11 mouse cellular contexts compared by ENCODE assay signal in the genomic region with DNA sequence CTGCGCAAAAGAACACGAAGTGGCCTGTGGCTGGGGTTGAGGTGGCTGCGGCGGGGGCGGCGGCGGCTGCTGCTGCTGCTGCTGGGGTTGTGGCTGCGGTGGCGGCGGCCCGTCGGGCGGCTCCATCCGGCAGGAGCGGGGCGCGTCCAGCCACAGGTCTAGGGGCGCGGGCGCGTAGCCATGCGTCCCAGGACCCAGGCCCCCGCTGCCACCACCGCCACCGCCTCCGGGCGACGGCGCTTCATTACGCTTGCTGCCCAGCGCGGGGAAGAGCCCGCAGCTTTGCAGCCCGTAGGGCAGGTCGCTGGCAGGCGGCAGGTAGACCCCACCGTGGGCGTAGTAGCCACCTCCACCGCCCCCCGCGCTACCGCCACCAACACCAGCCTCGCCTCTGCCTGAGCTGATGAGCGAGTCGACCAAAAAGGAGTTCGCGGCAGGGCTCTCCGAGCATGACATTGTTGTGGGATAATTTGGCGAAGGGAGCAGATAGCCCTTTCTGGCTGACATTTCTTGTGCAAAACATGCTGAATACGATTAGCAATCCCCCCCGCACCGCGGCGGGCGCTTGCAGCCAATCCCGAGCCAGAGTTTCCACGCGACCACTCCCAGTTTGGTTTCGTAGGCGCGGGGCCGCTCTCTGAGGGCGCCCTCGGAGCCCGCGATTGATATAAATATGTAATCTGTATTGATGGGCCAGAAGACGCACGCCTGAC. TPM values are rescaled to one million over a fixed set of nuclear protein-coding genes. Genes with fewer than 3 reads are reported as not detected.
DNase-seq lines count a peak whose midpoint lies in the region; ATAC-seq and TF ChIP-seq lines count a peak whose summit lies in the region.
"Had no signal": no experiment of that assay in that cellular context is flagged by ENCODE, and none has a peak within 500 bp of the region (broad histone marks: within the 10 kb centered on the region; RNA-seq: fewer than 3 reads in every experiment).

No protein-coding gene starts in this region.

- no peak overlapping the region for H3K9ac ChIP-seq in stomach, embryonic 14.5 days (replicated peaks; ENCODE audit: low read depth, low read length)
- no peak overlapping the region for H3K9ac ChIP-seq in stomach, postnatal 0 days (ENCODE audit: low read length)
- H3K9ac ChIP-seq: midbrain, embryonic 12.5 days had no signal

- H3K27me3 ChIP-seq in stomach, embryonic 14.5 days (ENCODE audit: control insufficient read depth, insufficient read depth, low read length) = peaks cover 64% of the 10 kb centered on the region
- peaks cover 51% of the 10 kb centered on the region for H3K27me3 ChIP-seq in stomach, postnatal 0 days (ENCODE audit: control insufficient read depth, insufficient read depth, low read length)

- 0 out of 2 replicates have a peak, but pooled peaks cover 3% of the 10 kb centered on the region for H3K4me1 ChIP-seq in stomach, embryonic 14.5 days (ENCODE audit: control insufficient read depth, insufficient read depth, low read length)
- H3K4me1 ChIP-seq in stomach, postnatal 0 days (replicated peaks; ENCODE audit: control insufficient read depth, insufficient read depth) = no peaks in the 10 kb centered on the region
- H3K4me1 ChIP-seq: midbrain, embryonic 12.5 days had no signal

- no peak overlapping the region for H3K4me2 ChIP-seq in stomach, embryonic 14.5 days (replicated peaks; ENCODE audit: low read depth, low read length)
- no peak overlapping the region for H3K4me2 ChIP-seq in stomach, postnatal 0 days (replicated peaks; ENCODE audit: low read depth)
- H3K4me2 ChIP-seq: midbrain, embryonic 12.5 days had no signal

- DNase-seq in stomach, postnatal 0 days (ENCODE audit: low spot score) = no peak
- DNase-seq in gastrocnemius, adult 8-10 months (ENCODE audit: low spot score in 2 of 2) = peak; percentile 18 to 54
- DNase-seq in kidney, postnatal 25 days = peak; percentile 81 to 89
- DNase-seq in yolk sac, embryonic 10.5 days (ENCODE audit: low spot score) = peak; percentile 50
- no peak for DNase-seq in cerebellum, adult 9-10 months
- DNase-seq in layer of hippocampus, postnatal 14 days (ENCODE audit: low spot score in 2 of 2) = no peak
- DNase-seq: cerebellum, postnatal 10 days had no signal

- no peak for ATAC-seq in stomach, embryonic 14.5 days (ENCODE audit: insufficient number of reproducible peaks, insufficient read depth, low FRiP score, low read depth)
- ATAC-seq in stomach, postnatal 0 days (ENCODE audit: low FRiP score, low TSS enrichment) = no peak
- ATAC-seq: activated CD4-positive, CD25-positive, alpha-beta regulatory T cell, adult 4 months had no signal

- no peak for TF ChIP-seq EP300 in stomach, postnatal 0 days (optimal IDR thresholded peaks at IDR 0.05)

- H3K36me3 ChIP-seq in stomach, embryonic 14.5 days (ENCODE audit: control insufficient read depth, insufficient read depth, low read length) = no peaks in the 10 kb centered on the region
- H3K36me3 ChIP-seq in stomach, postnatal 0 days (ENCODE audit: control insufficient read depth, insufficient read depth, low read length) = no peaks in the 10 kb centered on the region
- H3K36me3 ChIP-seq: midbrain, embryonic 12.5 days had no signal

- TF ChIP-seq CTCF in stomach, postnatal 0 days (IDR thresholded peaks at IDR 0.05; ENCODE audit: low read depth) = no peak

- peak overlapping the region; percentile 8; the same call in 1 of the 2 replicates for H3K4me3 ChIP-seq in stomach, embryonic 14.5 days (ENCODE audit: low read depth, low read length)
- H3K4me3 ChIP-seq in stomach, postnatal 0 days (ENCODE audit: low read depth, low read length) = no peak overlapping the region
- H3K4me3 ChIP-seq: layer of hippocampus, adult 2 months; midbrain, embryonic 12.5 days had no signal

- 1% methylated on average over 64 of the region's 68 CpGs for WGBS in stomach, embryonic 14.5 days
- WGBS in stomach, postnatal 0 days = 2% methylated on average over 55 of the region's 68 CpGs

- H3K9me3 ChIP-seq in stomach, embryonic 14.5 days (ENCODE audit: control insufficient read depth, low read depth, low read length) = no peaks in the 10 kb centered on the region
- H3K9me3 ChIP-seq in stomach, postnatal 0 days (ENCODE audit: control insufficient read depth, low read length) = no peaks in the 10 kb centered on the region
- H3K9me3 ChIP-seq: midbrain, embryonic 12.5 days had no signal

- no peak overlapping the region for H3K27ac ChIP-seq in stomach, embryonic 14.5 days (ENCODE audit: low read length)
- no peak overlapping the region for H3K27ac ChIP-seq in stomach, postnatal 0 days (replicated peaks)
- H3K27ac ChIP-seq: layer of hippocampus, adult 2 months; midbrain, embryonic 12.5 days had no signal

RNA-seq across cellular contexts. Expression of gene Hoxa9, which starts 3.7 kb away (rescaled TPM):
- polyA plus RNA-seq in stomach, embryonic 14.5 days (2014; fragmentation: Nextera tagmentation; extraction: Ambion mirVana) = 1.5 and 1.9 TPM in 2 replicates
- polyA plus RNA-seq in stomach, postnatal 0 days (2015; fragmentation: Nextera tagmentation; extraction: Ambion mirVana) = 0.13 and 0.61 TPM in 2 replicates
- total RNA-seq in gastrocnemius, adult 8-10 months (2022) = 1 to 10 TPM; 5.2 to 8.3 (median 7.5) TPM
- not detected for total RNA-seq in layer of hippocampus, postnatal 14 days (2021)
- total RNA-seq: layer of hippocampus, adult 2 months had no signal
- polyA plus RNA-seq: midbrain, embryonic 12.5 days had no signal

RNA-seq across cellular contexts. Expression of gene Hoxa10, which starts 6.1 kb away (rescaled TPM):
- polyA plus RNA-seq in stomach, embryonic 14.5 days (2014; fragmentation: Nextera tagmentation; extraction: Ambion mirVana) = not detected in 2 replicates
- 0.06 TPM in 1 of 2 replicates, not detected in the other for polyA plus RNA-seq in stomach, postnatal 0 days (2015; fragmentation: Nextera tagmentation; extraction: Ambion mirVana)
- total RNA-seq in gastrocnemius, adult 8-10 months (2022) = 10 to 100 TPM; 14.5 to 15.2 (median 14.8) TPM
- total RNA-seq in layer of hippocampus, postnatal 14 days (2021) = not detected
- total RNA-seq: layer of hippocampus, adult 2 months had no signal
- polyA plus RNA-seq: activated CD4-positive, CD25-positive, alpha-beta regulatory T cell, adult 4 months; midbrain, embryonic 12.5 days had no signal

RNA-seq across cellular contexts. Expression of gene Hoxa11, which starts 11.0 kb away (rescaled TPM):
- not detected in 2 replicates for polyA plus RNA-seq in stomach, embryonic 14.5 days (2014; fragmentation: Nextera tagmentation; extraction: Ambion mirVana)
- polyA plus RNA-seq in stomach, postnatal 0 days (2015; fragmentation: Nextera tagmentation; extraction: Ambion mirVana) = not detected in 2 replicates
- total RNA-seq in gastrocnemius, adult 8-10 months (2022) = 1 to 10 TPM; 2.0 to 3.0 (median 2.9) TPM
- total RNA-seq in layer of hippocampus, postnatal 14 days (2021) = not detected
- total RNA-seq: layer of hippocampus, adult 2 months had no signal
- polyA plus RNA-seq: activated CD4-positive, CD25-positive, alpha-beta regulatory T cell, adult 4 months; midbrain, embryonic 12.5 days had no signal

RNA-seq across cellular contexts. Expression of gene Hoxa7, which starts 12.9 kb away (rescaled TPM):
- 13.7 and 13.9 TPM in 2 replicates for polyA plus RNA-seq in stomach, embryonic 14.5 days (2014; fragmentation: Nextera tagmentation; extraction: Ambion mirVana)
- polyA plus RNA-seq in stomach, postnatal 0 days (2015; fragmentation: Nextera tagmentation; extraction: Ambion mirVana) = 8.1 and 8.5 TPM in 2 replicates
- 1 to 10 TPM; 4.7 to 5.9 (median 5.4) TPM for total RNA-seq in gastrocnemius, adult 8-10 months (2022)
- under 1 TPM; 0.16 to 0.45 TPM for total RNA-seq in layer of hippocampus, postnatal 14 days (2021)
- total RNA-seq: layer of hippocampus, adult 2 months had no signal
- polyA plus RNA-seq: activated CD4-positive, CD25-positive, alpha-beta regulatory T cell, adult 4 months; midbrain, embryonic 12.5 days had no signal

RNA-seq across cellular contexts. Expression of gene Gm28308, which starts 21.4 kb away (rescaled TPM):
- not detected in 2 replicates for polyA plus RNA-seq in stomach, embryonic 14.5 days (2014; fragmentation: Nextera tagmentation; extraction: Ambion mirVana)
- polyA plus RNA-seq in stomach, postnatal 0 days (2015; fragmentation: Nextera tagmentation; extraction: Ambion mirVana) = 0.21 TPM in 1 of 2 replicates, not detected in the other
- under 1 TPM; 0.36 to 0.80 (median 0.51) TPM for total RNA-seq in gastrocnemius, adult 8-10 months (2022)
- total RNA-seq in layer of hippocampus, postnatal 14 days (2021) = not detected
- total RNA-seq: layer of hippocampus, adult 2 months had no signal
- polyA plus RNA-seq: activated CD4-positive, CD25-positive, alpha-beta regulatory T cell, adult 4 months; midbrain, embryonic 12.5 days had no signal

Comparison
In these comparisons a context has a peak if more than half of its experiments do, and no peak if none do; other contexts are left out.
1. DNase-seq: peak in gastrocnemius, adult 8-10 months (2 of 2), kidney, postnatal 25 days (2 of 2) and yolk sac, embryonic 10.5 days (single experiment); none in stomach, postnatal 0 days (single experiment), cerebellum, adult 9-10 months (single experiment) and layer of hippocampus, postnatal 14 days (0 of 2).
2. RNA of gene Hoxa9, which starts 3.7 kb away (total RNA-seq): 5.2 to 8.3 TPM in gastrocnemius, adult 8-10 months; not detected in layer of hippocampus, postnatal 14 days; every median in the first group is over 4 times any median in the second.
3. RNA of gene Hoxa10, which starts 6.1 kb away (total RNA-seq): 14.5 to 15.2 TPM in gastrocnemius, adult 8-10 months; not detected in layer of hippocampus, postnatal 14 days; every median in the first group is over 10 times any median in the second.